Mouse (Mus musculus) spleen, embryonic (tissue): ENCODE data around the gene Fitm1.

Source experiments
- CTCF ChIA-PET: fragments of 350-600 bp; sonication (Branson Sonifier 250); formaldehyde crosslinking; loops from one replicate; lab custom pipeline; 2022; lab: Charles Lee

Fitm1 gene

GRCm38 (mm10) chr14:55565748-55566147, 9.7 kb upstream of the Fitm1 start:
- CTCF ChIA-PET: no interaction called here

- CTCF ChIA-PET: no interaction called here
Measured at GRCm38 (mm10) chr14:55567496-55567895, 7.9 kb upstream of the Fitm1 start.

DNA sequence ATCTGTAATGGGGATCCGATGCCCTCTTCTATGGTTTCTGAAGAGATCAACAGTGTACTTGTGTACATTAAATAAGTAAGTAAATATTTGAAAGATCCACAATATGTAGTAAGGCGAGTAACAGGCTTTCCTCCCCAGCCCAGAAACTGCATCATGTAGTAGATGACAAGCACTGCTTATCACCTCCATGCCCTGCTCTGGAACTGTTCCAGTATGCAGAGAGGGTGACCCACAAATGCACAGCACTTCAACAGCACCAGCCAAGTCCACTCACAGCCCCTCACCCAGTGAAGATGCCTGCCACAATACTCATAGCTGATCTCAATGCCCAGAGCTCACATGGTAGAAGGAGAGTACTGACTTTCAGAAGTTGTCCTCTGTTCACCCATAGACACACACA, 4.8 kb upstream of the Fitm1 start:
- CTCF ChIA-PET: no interaction called here

DNA sequence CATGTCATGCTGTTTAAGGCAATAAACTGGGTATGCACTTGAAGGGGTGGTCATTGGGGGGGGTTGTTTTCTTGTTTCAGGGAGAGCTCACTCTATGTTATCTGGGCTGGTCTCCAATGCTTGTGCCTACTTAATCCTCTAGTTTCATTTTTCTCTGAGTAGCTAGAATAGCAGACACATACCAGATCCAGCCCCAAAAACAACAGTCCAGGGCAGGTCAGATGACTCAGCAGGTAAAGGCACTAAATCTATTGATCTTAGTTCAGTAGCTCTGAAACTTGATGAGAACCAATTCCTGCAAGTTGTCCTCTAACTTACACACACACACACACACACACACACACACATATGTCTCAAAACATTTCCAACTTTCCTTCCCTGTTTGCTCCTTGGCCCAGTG, 3.7 kb upstream of the Fitm1 start:
- CTCF ChIA-PET: interaction anchor here (0.7 to 0.8 kb wide), 2 partner anchors 10 to 40 kb away, joined by 3 to 18 read pairs; no protein-coding TSS in a partner anchor

- CTCF ChIA-PET: interaction anchor here (0.7 to 0.8 kb wide), 2 partner anchors 13 to 27 kb away, joined by 10 to 16 read pairs; no protein-coding TSS in a partner anchor
Measured at GRCm38 (mm10) chr14:55575711-55576110, 294 bp downstream of the Fitm1 start.

- CTCF ChIA-PET: no interaction called here
Measured at GRCm38 (mm10) chr14:55576376-55576775, 959 bp downstream of the Fitm1 start.

DNA sequence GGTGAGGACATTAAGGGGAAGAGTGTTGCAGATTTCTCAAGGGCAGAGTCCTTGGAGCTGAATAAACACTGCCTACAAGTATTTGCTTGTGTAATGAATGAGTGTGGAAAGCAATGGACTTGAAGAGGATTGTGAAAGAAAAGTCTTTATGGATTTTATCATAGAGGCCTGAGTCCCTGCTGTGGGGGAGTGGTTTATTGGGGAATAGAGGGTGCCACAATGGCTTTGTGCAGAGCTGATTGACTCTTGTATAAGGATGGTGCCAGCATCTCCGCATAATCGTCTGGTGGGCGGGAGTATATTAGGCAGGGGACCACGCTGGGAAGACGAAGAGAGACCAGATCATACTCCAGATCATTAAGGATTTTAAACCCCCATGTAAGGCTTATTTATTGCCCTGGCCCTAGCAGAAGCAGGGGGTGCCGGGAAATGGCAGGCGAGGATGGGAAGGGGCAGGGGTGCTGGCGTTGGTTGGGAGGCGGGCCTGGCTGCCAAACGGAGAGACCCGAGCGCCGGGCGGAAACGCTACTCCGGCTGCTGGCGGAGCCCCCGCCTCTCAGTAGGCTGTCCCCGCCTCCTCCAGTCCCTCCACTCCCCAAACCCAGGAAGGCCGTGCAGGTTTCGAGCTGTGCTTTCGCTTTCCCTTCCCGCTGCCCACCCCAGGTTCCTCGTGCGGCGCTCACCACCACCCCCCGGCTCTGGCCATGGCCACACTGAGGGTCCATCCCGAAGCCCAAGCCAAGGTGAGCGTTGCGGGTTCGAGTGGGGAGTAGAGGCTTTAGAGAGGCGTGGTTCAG, 2.7 kb downstream of the Fitm1 start, which contains the start of gene Psme1:
TSS of gene Psme1 (plus strand) at position 253 of the 797 bp plus-strand sequence.
- CTCF ChIA-PET: interaction anchor here (0.6 kb wide), 1 partner anchor 12 kb away, joined by 6 read pairs; no protein-coding TSS in a partner anchor

- CTCF ChIA-PET: no interaction called here
Measured at GRCm38 (mm10) chr14:55578668-55579269, 3.4 kb downstream of the Fitm1 start.

DNA sequence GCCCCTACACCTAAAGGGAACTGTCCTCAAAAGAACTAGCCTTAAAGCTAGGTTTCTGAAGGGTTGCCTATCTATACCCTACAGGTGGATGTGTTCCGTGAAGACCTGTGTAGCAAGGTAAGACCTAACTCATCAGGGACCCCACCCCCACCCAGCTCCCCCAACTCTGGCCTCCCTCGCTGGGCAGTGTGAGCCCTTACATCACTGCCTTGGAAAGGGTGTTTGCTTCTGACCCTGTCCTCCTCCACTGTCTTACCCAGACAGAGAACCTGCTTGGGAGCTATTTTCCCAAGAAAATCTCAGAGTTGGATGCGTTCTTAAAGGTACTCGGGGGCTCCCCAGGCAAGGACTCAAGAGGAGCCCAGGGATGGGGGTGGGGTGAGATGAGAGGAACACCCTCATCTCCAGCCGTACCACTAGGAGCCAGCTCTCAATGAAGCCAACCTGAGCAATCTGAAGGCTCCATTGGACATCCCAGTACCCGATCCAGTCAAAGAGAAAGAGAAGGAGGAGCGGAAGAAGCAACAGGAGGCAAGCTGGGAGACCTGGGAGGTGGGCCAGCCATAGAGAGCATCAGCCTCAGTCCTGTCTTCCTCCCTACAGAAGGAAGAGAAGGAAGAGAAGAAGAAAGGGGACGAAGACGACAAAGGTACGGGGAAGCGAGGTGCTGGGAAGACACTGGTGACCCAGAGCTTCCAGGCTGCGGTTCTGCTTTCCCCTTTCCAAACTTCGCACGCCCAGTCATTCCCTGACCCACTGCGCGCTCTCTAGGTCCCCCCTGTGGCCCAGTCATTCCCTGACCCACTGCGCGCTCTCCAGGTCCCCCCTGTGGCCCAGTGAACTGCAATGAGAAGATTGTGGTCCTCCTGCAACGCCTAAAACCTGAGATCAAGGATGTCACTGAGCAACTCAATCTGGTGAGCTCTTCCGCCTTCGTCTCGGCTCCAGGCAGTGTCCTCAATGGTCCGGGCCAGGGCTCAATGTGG, 4.4 kb downstream of the Fitm1 start:
- CTCF ChIA-PET: interaction anchor here (0.6 kb wide), 1 partner anchor 52 kb away, joined by 4 read pairs; no protein-coding TSS in a partner anchor

- CTCF ChIA-PET: interaction anchor here (0.6 kb wide), 1 partner anchor 53 kb away, joined by 4 read pairs; no protein-coding TSS in a partner anchor
Measured at GRCm38 (mm10) chr14:55580731-55581130, 5.3 kb downstream of the Fitm1 start.

GRCm38 (mm10) chr14:55581981-55582681, 6.7 kb downstream of the Fitm1 start:
- CTCF ChIA-PET: no interaction called here

GRCm38 (mm10) chr14:55584303-55584701, 8.9 kb downstream of the Fitm1 start:
- CTCF ChIA-PET: interaction anchor here (1.0 kb wide), 1 partner anchor 24 kb away, joined by 3 read pairs; no protein-coding TSS in a partner anchor

GRCm38 (mm10) chr14:55584702-55585565, 9.5 kb downstream of the Fitm1 start, which contains the start of gene Emc9:
Gene Emc9, minus strand, starts transcription at chr14:55585302.
- CTCF ChIA-PET: interaction anchor here (0.5 to 1.0 kb wide), 2 partner anchors 24 to 94 kb away, joined by 3 to 7 read pairs; partner anchors contain the start of gene Carmil3

DNA sequence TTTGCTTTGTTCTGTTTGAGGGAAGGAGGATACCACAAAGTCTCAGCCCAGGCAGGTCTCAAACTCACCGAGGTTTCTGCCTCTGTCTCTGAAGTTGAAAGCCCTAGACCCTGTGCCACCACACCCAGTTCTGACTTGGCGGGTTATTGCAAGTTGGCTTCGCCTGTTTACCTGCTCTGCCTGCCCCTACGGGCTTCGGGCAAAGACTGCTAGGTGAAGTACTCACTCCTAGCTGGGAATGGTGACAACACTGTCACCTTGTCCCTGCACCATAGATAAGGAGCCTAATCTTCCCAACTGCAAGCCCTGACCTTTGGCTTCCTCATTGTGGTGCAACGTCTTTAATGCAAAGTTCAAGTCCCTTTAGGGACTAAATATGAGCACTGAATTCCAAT, 10.1 kb downstream of the Fitm1 start:
- CTCF ChIA-PET: interaction anchor here (0.5 to 1.0 kb wide), 2 partner anchors 25 to 95 kb away, joined by 3 to 7 read pairs; partner anchors contain the start of gene Carmil3

DNA sequence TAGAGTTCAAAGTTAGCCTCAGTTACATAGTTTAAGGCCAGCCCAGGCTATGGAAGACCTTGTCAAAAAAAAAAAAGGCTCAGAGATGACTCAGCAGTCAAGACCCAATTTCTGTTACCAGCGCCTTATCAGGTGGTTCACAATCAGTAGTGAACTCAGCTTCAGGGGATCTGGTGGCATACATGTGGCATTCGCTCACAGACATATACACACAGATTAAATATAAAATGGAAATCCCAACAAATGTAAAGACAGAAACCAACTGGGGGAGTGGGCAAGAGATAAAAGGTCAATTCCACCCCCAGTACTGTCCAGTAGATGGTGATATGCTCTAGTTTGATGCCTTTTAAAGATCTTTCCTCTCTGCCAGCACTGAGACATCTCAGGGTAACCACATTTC, 10.7 kb downstream of the Fitm1 start:
- CTCF ChIA-PET: interaction anchor here (0.7 kb wide), 1 partner anchor 58 kb away, joined by 5 read pairs; no protein-coding TSS in a partner anchor

DNA sequence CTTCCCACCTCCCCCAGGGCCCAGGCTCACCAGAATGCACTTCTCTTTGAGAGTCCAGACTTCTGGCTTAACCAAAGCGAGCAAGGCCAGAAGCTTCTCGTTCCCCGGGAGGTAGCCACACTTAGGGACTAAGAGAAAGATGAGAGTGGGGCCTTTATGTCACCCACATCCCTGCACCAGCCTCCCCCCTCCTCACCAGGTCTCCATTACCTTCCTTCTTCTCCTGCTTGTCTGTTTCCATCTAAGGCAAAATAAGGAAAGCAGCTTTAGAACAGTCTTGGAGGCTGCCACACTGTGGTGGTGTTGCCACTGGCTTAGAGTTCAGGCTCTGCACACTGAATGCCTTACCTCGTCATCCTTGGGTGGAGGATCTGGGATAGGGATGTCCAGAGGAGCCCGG, 13.9 kb downstream of the Fitm1 start:
- CTCF ChIA-PET: no interaction called here

GRCm38 (mm10) chr14:55589771-55590448, 14.5 kb downstream of the Fitm1 start:
- CTCF ChIA-PET: interaction anchor here (0.5 to 0.9 kb wide), 3 partner anchors 12 to 578 kb away, joined by 3 to 6 read pairs (median 3); partner anchors contain the start of genes Nedd8 and Psme1

GRCm38 (mm10) chr14:55590748-55591330, 15.4 kb downstream of the Fitm1 start, which contains the start of gene Psme2:
Gene Psme2, minus strand, starts transcription at chr14:55591113.
- CTCF ChIA-PET: interaction anchor here (0.5 kb wide), 1 partner anchor 579 kb away, joined by 3 read pairs; no protein-coding TSS in a partner anchor
